Mouse (Mus musculus) urinary bladder, postnatal 25 days (tissue): ENCODE results near the gene Irak1bp1.

ENCODE experiments used
- DNase-seq: peaks from one replicate; pipeline ENCODE4 v3.0.0; 2022; ENCODE audit warnings: low spot score

Gene Irak1bp1

DNA sequence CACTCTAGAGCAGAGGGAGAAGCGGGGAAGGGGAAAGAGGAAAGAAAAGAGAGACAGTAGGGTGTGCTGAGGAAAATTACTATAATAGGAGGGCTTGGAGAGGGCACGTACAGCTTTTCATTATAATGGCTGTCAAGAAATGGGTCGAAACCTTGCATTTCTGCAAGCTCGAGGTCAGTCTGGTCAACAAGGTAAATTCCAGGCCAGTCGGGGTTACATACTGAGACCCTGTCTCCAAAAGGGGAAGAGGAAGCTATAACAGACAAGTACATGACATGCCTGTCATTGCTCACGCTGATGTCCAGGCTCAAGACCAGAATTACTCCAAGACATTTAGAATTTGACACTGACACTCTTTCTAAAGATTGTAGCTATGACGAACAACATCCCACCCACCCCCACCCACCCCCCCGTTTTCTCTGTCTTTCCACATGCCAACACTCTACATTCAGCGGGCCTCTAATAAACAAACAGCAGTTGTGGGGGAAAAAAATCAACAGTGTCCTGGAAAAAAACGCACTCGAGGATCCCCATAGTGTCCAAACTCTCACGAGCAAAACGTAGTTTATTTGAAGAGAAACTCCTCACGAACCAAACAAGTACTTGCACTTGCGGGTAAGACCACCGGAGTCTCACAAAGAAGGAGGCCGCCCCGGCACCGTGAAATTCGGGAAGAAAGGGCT, at the start of gene Irak1bp1:
TSS of gene Irak1bp1 (plus strand) at position 534 of the 683 bp plus-strand sequence.
- DNase-seq: no peak

DNA sequence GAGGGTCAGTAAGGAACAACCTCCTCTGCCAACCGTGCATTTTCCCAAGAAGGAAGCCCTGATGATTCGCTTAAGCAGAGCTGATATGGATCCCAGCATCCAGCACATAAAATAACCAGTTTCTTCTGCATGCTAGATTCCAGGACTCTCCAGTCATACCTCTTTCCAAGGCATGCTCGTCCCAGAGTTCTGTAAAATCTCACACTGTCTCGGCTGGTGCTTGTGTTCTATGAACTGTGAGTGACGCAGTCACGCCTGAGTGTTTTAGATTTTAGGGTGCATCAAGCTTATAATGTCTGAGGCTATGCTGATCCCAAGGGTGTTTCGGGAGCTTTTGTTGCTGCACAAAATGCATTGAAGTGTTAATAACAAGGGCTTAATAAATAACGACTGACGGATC, 41.0 kb upstream of the Irak1bp1 start:
- DNase-seq: no peak

DNA sequence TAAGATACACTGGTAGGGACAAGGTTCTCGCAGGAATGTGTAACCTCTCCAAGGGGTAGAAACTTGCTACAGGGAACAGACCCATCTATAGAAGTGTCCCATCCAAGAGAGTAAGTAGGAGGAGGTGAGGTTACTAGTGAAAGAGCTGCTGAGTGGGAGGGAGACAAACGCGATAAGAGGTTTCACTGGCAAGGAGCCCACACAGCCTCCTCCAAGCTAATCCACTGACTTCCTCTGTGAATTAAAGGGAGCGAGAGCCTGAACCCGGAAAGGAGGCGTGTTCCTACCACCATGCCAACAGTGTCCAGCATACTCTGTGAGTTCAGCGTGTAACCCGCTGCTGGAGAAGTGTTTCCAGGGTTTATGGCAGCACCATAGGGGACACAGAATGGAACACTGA, 29.0 kb upstream of the Irak1bp1 start:
- DNase-seq: no peak

DNA sequence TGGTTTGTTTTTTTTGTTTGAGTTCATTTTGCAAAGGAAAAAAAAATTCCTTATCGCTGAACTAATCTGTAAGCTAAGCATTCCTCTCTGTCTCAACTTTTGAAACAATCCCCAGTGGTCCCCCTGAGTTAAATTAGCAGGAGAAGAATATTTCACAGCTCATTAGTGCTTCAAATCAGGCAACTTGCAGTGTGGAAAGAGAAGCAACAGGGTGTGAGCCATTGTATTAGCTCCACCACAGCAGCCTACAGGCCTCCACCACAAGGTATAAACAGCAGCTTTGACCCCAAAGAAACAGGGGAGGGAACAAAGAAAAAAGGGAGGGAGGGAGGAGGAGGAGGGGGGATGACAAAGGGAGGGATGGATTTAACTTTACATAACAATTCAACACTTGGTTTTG, 22.2 kb upstream of the Irak1bp1 start:
- no peak for DNase-seq

DNA sequence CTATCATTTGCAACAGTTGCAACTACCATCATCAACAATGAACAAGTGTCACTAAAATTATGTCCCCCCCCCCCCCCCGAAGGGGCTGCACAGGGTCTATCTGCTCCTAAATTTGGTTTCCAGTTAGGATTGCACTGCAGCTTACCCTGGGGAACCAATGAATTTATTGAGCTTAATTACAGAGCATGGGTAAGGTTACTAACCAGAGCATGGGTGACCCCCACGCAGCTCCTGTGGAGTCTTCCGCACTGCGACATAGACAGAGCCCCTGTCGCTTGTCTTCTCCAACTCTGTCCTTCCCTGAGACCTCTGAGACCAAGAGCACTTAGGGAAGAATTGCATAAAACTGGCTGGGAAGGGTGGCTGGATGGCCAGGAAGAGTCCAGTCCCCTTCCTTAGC, 21.7 kb upstream of the Irak1bp1 start:
- DNase-seq: no peak

DNA sequence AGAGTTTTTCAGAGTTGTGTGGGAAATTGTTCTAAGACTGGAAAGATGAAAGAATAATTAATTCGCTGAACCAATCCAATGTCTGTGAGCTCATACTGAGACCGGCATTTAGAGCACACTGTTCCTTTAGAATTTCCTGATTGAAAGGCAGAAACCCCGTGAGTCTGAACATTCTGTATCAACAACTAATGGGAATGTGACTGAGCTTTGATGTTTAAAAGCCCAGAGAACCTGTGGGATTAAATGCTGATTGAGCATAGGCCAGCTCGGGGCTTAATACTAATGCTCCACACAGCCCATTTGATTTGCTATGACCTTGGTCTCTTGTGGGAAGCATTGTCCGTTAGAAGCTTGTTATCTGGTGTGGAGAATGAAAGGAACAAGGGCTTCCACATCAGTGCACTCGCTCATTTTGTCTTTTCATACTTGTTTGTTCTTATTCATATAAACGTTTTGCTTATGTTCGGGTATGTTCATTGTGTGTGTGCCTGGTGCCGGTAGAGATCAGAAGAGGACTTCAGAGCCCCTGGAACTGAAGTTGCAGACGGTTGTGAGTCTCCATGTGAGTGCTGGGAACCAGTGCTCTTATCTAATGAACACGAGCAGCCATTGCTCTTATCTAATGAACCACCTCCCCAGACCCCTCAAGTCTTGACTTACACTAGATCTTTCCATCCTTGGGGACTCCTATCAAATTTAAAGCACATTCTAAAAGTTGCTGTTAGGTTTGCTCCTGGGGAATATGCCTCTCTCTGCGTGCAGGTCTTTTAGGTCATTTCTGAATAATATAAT, 17.0 kb upstream of the Irak1bp1 start:
- DNase-seq: no peak

DNA sequence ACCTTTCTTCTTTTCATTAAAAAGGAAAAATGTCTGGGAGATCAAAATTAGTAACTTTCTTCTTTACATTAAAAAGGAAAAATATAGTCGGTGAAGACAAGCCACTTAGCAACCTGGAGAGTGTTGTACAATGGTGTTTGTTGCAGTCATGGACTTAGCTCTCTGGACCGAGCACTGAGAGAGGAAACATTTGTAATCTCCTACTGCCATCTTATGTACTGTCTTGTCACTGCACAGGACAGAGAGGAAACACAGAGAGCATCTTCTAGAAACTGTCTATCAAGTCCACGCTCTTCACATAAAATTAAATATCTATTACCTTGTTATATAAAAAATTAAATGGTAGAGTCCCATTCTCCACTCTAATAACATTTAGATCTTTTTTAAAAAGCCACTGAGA, 14.8 kb upstream of the Irak1bp1 start:
- no peak for DNase-seq

DNA sequence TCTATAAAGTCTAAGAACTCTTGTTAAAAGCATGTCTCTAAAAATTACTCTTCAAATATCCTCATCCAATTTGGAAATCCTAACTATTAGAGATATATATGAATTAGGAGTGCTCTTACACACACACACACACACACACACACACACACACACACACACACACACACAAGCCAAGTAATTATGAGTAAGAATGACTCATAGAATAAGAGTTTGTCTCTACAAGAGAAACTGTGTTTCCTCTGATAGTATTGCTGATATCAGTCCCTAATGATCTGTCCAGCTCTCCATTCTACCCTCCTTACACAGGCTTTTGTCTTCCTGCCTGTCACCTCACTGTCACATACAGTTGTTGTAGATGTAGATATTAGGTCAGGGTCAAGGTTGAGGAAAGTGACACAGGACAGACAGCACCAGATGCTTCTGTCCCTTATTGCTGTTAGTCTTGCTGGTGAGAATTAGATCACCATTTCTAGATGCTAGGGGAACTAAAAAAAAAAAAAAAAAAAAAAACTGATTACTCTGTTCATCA, 14.0 kb upstream of the Irak1bp1 start:
- no peak for DNase-seq

DNA sequence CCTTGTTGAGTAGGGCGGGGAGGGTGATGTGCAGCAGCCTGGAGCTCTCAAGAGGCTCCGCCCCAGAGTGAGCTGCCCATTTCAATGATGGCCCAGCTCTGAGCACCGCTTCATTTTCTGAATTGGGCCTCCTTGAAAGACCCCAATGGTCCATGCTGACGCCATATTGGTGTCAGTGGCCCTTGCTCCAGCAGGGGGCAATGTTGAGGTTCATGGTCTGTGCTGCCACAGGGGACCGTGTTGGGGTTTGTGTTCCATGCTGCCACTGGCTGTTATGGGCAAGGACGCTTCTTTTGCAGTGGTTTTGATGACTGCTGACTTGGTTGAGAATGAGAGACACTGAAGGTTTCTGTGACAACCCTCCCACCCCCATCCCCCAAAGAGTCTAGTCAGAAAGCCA, 2.9 kb upstream of the Irak1bp1 start:
- no peak for DNase-seq

DNA sequence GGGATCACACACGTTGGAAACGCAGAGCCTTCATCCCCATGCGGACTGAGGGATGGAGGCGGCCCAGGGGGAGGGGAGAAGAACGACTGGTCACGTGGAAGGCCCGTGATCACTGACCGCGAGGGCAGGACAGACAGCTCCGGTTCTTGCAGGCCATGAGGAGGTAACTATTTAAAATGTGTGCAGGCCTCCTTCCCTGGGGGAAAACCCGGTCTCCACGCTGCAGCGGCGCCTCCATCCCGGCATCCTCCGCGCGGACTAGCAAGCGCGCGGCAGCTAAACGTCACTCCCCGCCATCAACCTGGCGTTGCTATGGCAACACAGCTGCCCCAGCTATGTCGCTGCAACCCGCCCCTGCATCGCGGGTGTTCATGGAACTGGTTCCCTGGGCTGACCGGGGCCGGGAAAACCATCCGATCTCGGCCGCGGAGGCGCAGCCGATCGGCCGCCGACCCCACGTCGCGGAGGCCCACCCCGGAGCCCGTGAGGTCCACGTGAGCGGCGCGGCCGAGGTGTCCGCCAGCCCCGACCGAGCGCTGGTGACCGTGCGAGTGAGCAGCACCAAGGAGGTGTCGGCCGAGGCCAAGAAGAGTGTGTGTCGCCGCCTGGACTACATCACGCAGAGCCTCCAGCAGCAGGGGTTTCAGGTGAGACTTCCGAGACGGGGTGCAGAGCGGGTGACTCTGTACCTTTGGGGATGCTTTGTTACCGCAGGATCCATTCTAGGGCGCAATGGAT, 522 bp downstream of the Irak1bp1 start:
- DNase-seq: peak; percentile 75

DNA sequence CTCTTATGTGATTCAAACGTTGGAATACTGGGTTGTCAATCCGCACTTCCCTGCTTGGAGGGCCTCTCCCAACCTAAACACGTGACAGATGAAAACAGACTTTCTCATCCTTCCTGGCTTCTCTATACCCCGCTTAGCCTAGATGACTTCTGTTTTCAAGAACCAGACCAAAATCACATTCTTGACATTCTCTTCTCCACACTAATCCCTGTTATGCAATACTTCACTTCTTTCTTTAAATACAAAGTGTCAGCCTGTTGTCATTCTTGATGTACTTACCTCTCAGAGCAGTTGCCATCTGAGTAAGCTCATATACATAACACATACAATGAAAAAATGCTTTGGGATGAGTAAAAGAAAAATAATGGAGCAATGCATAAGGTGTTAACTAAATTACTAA, 2.6 kb downstream of the Irak1bp1 start:
- DNase-seq: no peak

DNA sequence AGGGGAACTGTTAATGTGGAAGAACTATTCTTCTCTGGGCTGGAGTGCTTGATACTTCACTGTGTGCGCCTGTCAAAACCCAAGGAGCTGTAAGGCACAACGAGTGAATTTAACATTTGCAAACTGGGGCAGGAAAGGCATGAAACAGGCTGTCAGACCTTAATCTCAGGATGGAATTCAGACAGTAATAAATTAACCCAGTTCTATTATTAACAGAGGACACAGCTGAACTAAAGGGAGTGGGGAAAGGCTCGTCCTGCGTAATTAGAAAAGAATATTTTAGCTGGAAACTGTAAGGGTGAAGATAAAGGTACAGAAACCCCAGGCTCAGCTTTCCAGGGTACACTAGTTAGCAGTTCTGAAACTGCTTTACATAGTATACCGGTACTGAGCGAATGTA, 6.6 kb downstream of the Irak1bp1 start:
- no peak for DNase-seq

DNA sequence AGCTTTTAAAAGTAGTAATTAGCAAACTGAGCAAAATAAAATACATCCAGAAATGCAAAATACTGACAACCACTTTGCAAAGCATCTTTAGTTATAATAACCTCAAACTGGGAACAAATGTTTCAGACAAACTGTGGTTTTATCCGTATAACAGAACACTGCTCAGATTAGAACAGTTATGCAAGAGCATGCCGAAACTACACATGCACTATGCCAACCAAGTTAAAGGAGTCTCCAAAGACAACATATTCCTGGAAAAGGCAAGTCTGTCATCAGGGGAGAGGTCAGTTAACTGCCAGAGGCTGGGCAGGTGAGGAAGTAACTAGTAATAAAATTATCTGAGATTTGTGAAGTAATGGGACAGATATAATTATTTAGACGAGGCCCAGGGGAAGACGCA, 13.3 kb downstream of the Irak1bp1 start:
- DNase-seq: no peak

DNA sequence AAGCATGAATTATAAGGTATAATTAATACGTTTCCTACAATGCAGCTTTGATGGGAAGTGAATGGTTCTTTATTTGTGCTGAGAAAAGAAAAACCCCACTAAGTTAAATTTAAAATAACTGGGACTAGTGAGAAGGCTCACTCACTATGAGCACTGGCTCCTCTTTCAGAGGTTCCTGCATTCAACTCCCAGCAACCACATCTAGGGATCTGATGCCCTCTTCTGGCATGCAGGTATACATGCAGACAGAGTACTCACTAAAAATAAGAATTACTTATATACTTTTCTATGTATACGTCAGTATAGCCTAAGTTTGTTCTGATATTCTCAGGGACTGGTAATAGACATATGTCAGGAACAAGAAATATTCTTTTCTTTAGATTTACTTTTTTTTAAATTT, 24.7 kb downstream of the Irak1bp1 start:
- no peak for DNase-seq

DNA sequence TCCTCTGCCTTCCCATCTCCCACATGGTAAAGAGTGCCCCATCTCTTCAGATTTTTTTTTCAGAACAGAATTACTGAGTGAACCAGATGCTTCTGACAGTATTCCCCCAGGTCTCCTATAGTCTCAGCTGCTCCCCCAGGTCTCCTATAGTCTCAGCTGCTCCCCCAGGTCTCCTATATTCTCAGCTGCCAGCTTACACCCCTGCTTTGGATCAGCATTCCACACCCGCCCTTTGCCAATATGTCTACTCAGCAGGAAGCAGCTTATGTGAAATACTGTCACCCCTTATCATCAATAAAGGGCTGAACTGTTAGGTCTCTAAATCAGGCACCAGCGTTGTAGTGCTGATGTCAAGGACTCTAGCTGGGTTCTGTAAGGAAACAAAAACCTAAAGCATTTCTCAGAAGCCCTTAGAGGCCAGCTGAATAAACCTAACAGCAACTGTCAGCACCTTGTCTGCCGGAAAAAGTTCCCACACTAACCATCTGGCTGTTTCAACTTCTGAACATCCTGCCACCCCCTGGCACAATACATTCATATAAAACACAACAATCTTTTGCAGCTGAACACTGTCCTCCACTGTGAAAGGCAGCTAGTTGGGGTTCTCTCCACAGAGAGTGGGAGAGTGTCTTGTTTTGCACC, 25.8 kb downstream of the Irak1bp1 start:
- no peak for DNase-seq

DNA sequence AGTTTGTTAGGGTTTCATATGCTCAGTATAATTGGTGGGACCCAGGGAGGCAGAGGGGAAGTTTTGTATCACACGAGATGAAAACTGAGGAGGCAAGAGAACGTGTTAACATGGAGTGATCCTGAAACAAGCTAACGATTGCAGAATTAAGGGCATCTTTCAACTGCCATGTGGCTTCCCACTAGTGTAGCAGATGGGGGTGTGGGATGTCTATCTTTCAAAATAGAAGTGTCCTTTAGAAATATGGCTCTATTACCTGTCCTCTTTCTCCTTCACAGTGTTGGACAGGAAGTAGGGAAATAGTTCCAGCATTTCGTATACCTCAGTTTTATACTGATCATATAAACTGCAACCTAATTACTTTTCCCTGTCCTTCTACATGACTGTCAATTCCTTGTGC, 26.9 kb downstream of the Irak1bp1 start:
- DNase-seq: no peak

DNA sequence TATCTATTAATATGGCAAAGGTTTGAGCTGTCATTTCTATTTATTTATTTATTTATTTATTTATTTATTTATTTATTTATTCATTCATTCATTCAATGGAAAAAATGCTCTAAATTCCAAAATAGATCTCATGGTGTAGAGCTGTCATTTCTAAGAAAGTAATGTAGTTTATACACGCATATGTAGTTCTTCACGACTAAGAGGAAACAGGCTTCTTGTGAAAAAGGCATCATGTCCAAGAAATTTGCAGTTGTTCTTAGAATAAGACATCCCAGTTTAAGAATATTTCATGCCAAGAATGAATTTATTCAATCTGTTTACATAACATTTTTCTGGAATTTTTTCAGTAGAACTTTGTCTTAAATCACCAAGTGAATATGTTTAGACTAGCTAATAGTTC, 31.5 kb downstream of the Irak1bp1 start:
- DNase-seq: no peak

DNA sequence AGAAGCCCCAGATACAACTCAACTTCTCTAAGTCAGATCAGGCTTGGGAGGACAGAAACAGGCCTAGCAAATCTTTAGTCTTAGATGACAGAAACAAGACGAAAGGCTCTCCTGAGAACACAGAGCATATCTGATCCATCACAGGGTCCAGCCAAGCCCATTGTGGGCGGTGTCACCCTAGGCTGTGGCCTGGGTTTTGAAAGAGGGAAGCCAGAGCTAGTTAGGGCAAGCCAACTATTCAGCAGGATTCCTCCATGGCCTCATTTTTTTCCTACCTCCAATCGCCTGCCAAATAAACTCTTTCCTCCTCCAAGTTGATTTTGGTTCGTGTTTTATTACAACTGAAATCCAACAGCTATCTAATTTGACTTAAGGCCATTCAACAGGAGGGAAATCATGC, 32.0 kb downstream of the Irak1bp1 start:
- peak; percentile 9 for DNase-seq

DNA sequence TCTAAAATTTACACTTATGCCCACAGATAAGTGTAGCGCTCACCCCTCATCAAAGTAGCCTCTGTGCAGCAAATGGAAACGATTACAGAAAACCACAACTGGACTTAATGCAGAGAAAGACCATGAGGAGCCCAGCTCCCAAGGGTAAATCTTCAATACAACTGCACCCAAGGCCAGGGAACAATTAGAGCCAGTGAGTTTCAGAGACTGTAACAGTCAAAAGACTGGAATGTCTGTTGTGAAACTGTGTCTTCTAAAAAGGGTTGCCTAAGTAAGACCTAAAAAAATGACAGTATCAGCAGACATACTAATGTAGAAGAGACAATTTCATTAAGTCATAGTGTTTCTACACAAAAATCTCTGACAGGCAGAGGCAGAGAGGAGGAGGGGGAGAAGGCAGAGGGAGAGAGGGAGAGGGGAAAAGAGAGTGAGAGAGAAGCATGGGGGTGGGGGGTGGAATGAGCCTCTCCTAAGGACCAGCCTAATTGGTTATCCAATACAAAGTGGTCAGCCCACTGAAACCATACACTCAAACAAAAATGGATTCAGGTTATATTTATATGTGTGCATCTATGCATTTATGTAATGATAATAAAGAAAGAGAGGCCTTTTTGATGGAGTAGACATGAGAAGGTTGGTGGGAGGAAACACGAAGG, 32.6 kb downstream of the Irak1bp1 start:
- no peak for DNase-seq

DNA sequence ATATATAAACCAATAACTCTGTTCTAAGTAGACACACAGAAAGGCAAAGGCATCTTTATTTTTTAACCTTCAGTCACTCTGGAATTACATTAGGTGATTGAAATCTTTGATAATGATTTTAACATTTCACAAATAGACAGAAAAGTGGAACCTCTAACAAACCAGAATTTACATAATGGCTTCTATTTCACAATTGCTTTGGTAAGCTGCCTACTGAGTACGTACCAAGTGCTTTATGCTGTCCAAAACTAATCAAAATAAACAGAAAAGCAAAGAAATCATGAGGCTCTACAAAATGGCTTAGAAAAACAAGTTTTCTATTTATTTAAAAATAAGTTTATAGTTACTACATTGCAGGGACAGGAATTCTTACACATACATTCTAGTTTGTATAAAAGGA, 36.8 kb downstream of the Irak1bp1 start:
- DNase-seq: no peak

DNA sequence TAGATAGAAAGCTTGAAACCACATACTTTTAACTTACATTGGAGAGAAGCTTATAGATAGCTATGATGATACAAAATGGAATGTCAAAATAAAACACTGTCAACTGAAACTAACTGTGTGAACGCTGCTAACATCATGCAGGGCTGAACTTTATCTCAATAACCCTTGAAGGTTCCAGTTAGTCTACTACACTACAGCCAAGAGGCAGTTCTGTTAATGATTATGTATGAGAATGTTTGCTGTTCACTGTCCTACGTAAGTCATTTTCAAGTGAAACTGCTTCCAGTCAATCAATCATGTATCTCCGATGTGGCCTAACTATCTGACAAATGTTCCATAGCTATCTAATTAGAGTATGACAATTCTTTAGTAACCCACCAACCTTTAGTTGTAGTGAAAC, 38.4 kb downstream of the Irak1bp1 start:
- DNase-seq: no peak

DNA sequence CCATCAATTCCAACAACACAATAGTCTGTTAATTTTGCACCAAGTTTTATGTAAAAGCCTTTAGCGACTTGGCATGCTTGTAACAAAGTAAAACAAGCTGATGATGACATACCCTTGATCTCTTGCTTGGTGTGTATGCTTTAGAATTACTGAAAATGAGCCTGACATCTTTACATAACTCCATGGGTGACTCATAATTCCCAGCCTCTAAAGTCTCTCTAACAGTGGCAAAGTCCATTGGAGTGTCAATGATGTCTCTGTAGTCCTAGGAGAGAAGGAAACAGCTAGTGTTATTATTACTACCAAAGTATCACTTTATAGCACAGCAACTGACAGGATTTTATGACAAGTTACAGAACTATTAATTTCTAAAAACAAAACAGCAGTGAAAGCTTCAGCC, 47.7 kb downstream of the Irak1bp1 start:
- no peak for DNase-seq
